Mouse (Mus musculus): Measurements from ENCODE around the gene Wbp4. TPM values are rescaled to one million over a fixed set of nuclear protein-coding genes. Genes with fewer than 3 reads are reported as not detected.
A peak's percentile ranks its signal among the peaks of the same experiment; 100 is the strongest.

The Wbp4 gene
- polyA plus RNA-seq, 1 experiment from 2014 or later: 29.2 TPM

- Histone ChIP-seq H3K9ac (ENCODE audit: low read length) (no peak overlapping the region), H3K27me3 (ENCODE audit: control insufficient read depth, insufficient read depth, low read length) (no peaks in the 10 kb centered on the region), H3K27ac (replicated peaks in 1 of 2; ENCODE audit: control insufficient read depth in 1 of 2, insufficient read depth in 1 of 2, low read depth in 2 of 2, low read length in 2 of 2) (no peak overlapping the region), H3K4me3 (ENCODE audit: control insufficient read depth in 1 of 2, insufficient read depth in 1 of 2, low read depth in 1 of 2, low read length in 2 of 2) (no peak overlapping the region), H3K9me3 (ENCODE audit: control insufficient read depth, low read length) (no peaks in the 10 kb centered on the region), H3K4me2 (ENCODE audit: low read length) (no peak overlapping the region), H3K36me3 (ENCODE audit: control insufficient read depth, insufficient read depth, low read length) (peaks cover 5% of the 10 kb centered on the region; the same call in 1 of the 2 replicates), H3K4me1 (ENCODE audit: control insufficient read depth in 2 of 2, insufficient read depth in 2 of 2, low read length in 2 of 2) (peaks cover 12 to 20% of the 10 kb centered on the region in 2 experiments)
- no peak for ATAC-seq (ENCODE audit: insufficient number of reproducible peaks, insufficient read depth, low FRiP score, low read depth)
- WGBS: 76% methylated on average over 12 of the region's 12 CpGs
Measured at GRCm38 (mm10) chr14:79489150-79489549, 7.8 kb upstream of the Wbp4 start.

DNA sequence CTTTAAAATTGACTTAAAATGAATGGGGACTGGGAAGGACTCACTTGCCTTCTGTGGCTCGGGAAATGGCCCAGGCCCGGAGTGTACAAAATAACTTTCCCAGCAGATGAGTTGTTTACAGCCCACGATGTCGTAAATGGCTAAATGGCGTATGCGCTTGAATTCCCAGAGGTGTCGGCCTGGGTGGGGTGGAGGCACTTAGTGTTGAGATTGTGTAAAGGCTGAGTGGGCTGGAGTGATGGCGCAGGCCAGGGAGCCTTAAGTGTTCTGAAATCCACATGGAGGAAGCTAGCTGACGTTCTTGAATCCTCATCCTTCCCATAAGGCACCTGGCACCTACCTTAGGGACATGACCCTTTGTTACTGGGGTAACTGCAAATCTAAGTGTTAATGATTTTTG is 7.2 kb upstream of the Wbp4 start:
- no peak overlapping the region for H3K9ac ChIP-seq (ENCODE audit: low read length)
- no peak overlapping the region for H3K4me2 ChIP-seq (ENCODE audit: low read length)
- WGBS: 84% methylated on average over 9 of the region's 9 CpGs
- H3K4me3 ChIP-seq (ENCODE audit: control insufficient read depth in 1 of 2, insufficient read depth in 1 of 2, low read depth in 1 of 2, low read length in 2 of 2): no peak overlapping the region
- no peak for ATAC-seq (ENCODE audit: insufficient number of reproducible peaks, insufficient read depth, low FRiP score, low read depth)
- no peak overlapping the region for H3K27ac ChIP-seq (replicated peaks in 1 of 2; ENCODE audit: control insufficient read depth in 1 of 2, insufficient read depth in 1 of 2, low read depth in 2 of 2, low read length in 2 of 2)
- peaks cover 5% of the 10 kb centered on the region; the same call in 1 of the 2 replicates for H3K36me3 ChIP-seq (ENCODE audit: control insufficient read depth, insufficient read depth, low read length)
- H3K27me3 ChIP-seq (ENCODE audit: control insufficient read depth, insufficient read depth, low read length): no peaks in the 10 kb centered on the region
- peaks cover 16 to 24% of the 10 kb centered on the region in 2 experiments for H3K4me1 ChIP-seq (ENCODE audit: control insufficient read depth in 2 of 2, insufficient read depth in 2 of 2, low read length in 2 of 2)
- no peaks in the 10 kb centered on the region for H3K9me3 ChIP-seq (ENCODE audit: control insufficient read depth, low read length)

- Histone ChIP-seq H3K4me3 (ENCODE audit: control insufficient read depth in 1 of 2, insufficient read depth in 1 of 2, low read depth in 1 of 2, low read length in 2 of 2) (peak overlapping the region; percentile 45 to 54), H3K4me1 (ENCODE audit: control insufficient read depth in 2 of 2, insufficient read depth in 2 of 2, low read length in 2 of 2) (peaks cover 21 to 32% of the 10 kb centered on the region in 2 experiments), H3K4me2 (ENCODE audit: low read length) (peak overlapping the region; percentile 87), H3K9ac (ENCODE audit: low read length) (peak overlapping the region; percentile 58), H3K36me3 (ENCODE audit: control insufficient read depth, insufficient read depth, low read length) (peaks cover 4% of the 10 kb centered on the region; the same call in 1 of the 2 replicates), H3K27ac (replicated peaks in 1 of 2; ENCODE audit: control insufficient read depth in 1 of 2, insufficient read depth in 1 of 2, low read depth in 2 of 2, low read length in 2 of 2) (peak overlapping the region; percentile 46 to 56), H3K27me3 (ENCODE audit: control insufficient read depth, insufficient read depth, low read length) (no peaks in the 10 kb centered on the region), H3K9me3 (ENCODE audit: control insufficient read depth, low read length) (no peaks in the 10 kb centered on the region)
- peak; percentile 15; the same call in 1 of the 2 replicates for ATAC-seq (ENCODE audit: insufficient number of reproducible peaks, insufficient read depth, low FRiP score, low read depth)
- WGBS: 2% methylated on average over 19 of the region's 19 CpGs
Measured at GRCm38 (mm10) chr14:79486993-79487731, 5.8 kb upstream of the Wbp4 start.

- ATAC-seq (ENCODE audit: insufficient number of reproducible peaks, insufficient read depth, low FRiP score, low read depth): no peak
Measured at GRCm38 (mm10) chr14:79486617-79486992, 5.3 kb upstream of the Wbp4 start.

DNA sequence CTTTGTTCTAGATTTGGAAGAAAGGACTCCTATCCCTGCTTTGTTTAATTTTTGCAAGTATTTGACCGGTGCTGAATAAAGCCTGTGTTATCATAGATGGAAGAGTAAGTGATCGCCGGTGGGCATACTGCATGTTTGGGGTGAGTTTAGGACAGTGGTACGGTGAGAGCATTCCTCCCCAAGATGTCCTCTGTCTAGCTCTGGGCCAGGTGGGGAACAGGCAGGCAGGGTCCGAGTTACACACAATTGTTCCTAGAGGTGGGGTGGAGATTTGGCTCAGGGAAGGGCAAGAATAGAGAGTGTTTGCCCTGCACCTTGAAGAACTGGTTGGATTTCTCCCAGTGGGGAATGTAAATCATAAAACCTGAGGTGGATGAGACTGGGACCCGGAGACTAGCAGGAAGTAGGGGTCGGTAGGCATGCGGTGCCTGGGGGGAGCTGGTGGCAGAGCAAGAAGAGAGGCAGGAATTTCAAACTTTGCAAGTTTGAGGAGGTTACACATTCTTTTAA is 2.3 kb upstream of the Wbp4 start:
- Histone ChIP-seq H3K9ac (ENCODE audit: low read length) (peak overlapping the region; percentile 98), H3K36me3 (ENCODE audit: control insufficient read depth, insufficient read depth, low read length) (peaks cover 6% of the 10 kb centered on the region), H3K4me2 (ENCODE audit: low read length) (peak overlapping the region; percentile 85), H3K4me3 (ENCODE audit: control insufficient read depth in 1 of 2, insufficient read depth in 1 of 2, low read depth in 1 of 2, low read length in 2 of 2) (no peak overlapping the region), H3K9me3 (ENCODE audit: control insufficient read depth, low read length) (no peaks in the 10 kb centered on the region), H3K27me3 (ENCODE audit: control insufficient read depth, insufficient read depth, low read length) (no peaks in the 10 kb centered on the region), H3K27ac (replicated peaks in 1 of 2; ENCODE audit: control insufficient read depth in 1 of 2, insufficient read depth in 1 of 2, low read depth in 2 of 2, low read length in 2 of 2) (no peak overlapping the region), H3K4me1 (ENCODE audit: control insufficient read depth in 2 of 2, insufficient read depth in 2 of 2, low read length in 2 of 2) (peaks cover 26 to 44% of the 10 kb centered on the region in 2 experiments)
- WGBS: 78% methylated on average over 8 of the region's 8 CpGs
- no peak for ATAC-seq (ENCODE audit: insufficient number of reproducible peaks, insufficient read depth, low FRiP score, low read depth)

More at GRCm38 (mm10) chr14:79486617-79486992, 5.3 kb upstream of the Wbp4 start:
- H3K4me2 ChIP-seq (ENCODE audit: low read length): peak overlapping the region; percentile 87
- H3K27me3 ChIP-seq (ENCODE audit: control insufficient read depth, insufficient read depth, low read length): no peaks in the 10 kb centered on the region
- WGBS: 5% methylated on average over 8 of the region's 8 CpGs
- H3K36me3 ChIP-seq (ENCODE audit: control insufficient read depth, insufficient read depth, low read length): no peaks in the 10 kb centered on the region
- H3K4me1 ChIP-seq (ENCODE audit: control insufficient read depth in 2 of 2, insufficient read depth in 2 of 2, low read length in 2 of 2): peaks cover 21 to 32% of the 10 kb centered on the region in 2 experiments
- H3K4me3 ChIP-seq (ENCODE audit: control insufficient read depth in 1 of 2, insufficient read depth in 1 of 2, low read depth in 1 of 2, low read length in 2 of 2): peak overlapping the region; percentile 45 to 54
- H3K9me3 ChIP-seq (ENCODE audit: control insufficient read depth, low read length): no peaks in the 10 kb centered on the region
- peak overlapping the region; percentile 34 to 56; a peak in 2 of 4 replicates for H3K27ac ChIP-seq (replicated peaks in 1 of 2; ENCODE audit: control insufficient read depth in 1 of 2, insufficient read depth in 1 of 2, low read depth in 2 of 2, low read length in 2 of 2)
- peak overlapping the region; percentile 58 for H3K9ac ChIP-seq (ENCODE audit: low read length)

DNA sequence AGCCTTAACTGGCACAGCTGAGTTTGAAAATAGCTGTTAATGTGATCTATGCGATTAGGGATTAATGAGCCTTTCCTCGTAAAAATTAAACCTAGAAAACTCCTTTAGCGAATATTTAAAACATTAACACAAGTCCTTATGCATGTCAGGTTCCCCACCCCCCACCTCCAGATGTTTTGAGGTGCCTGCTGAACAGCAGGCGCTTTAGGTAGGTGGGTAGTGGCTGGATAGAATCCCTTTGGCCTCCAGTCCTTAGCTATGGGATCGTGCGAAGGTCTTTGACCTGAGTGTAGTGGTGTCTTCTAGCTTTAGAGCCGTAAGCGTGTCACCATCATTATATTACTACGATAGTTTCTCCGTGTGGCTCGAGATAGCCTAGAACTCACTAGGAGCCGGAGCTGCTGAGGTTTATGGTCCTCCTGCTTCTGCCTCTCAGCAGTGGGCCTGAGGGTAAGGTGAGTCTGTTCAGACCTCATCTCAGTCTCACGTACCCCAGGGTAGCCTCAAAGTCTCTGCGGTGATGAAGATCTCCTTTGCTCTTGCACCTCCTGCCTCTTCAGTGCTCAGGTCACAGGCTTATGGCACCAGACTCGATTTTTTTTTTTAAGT is 1.5 kb upstream of the Wbp4 start:
- peaks cover 26 to 44% of the 10 kb centered on the region in 2 experiments for H3K4me1 ChIP-seq (ENCODE audit: control insufficient read depth in 2 of 2, insufficient read depth in 2 of 2, low read length in 2 of 2)
- ATAC-seq (ENCODE audit: insufficient number of reproducible peaks, insufficient read depth, low FRiP score, low read depth): no peak
- 30% methylated on average over 15 of the region's 15 CpGs for WGBS
- H3K4me3 ChIP-seq (ENCODE audit: control insufficient read depth in 1 of 2, insufficient read depth in 1 of 2, low read depth in 1 of 2, low read length in 2 of 2): peak overlapping the region; percentile 68 to 95
- H3K27me3 ChIP-seq (ENCODE audit: control insufficient read depth, insufficient read depth, low read length): no peaks in the 10 kb centered on the region
- peaks cover 11% of the 10 kb centered on the region for H3K36me3 ChIP-seq (ENCODE audit: control insufficient read depth, insufficient read depth, low read length)
- peak overlapping the region; percentile 85 for H3K4me2 ChIP-seq (ENCODE audit: low read length)
- peak overlapping the region; percentile 98 for H3K9ac ChIP-seq (ENCODE audit: low read length)
- peak overlapping the region; percentile 99 to 100; a peak in 3 of 4 replicates for H3K27ac ChIP-seq (replicated peaks in 1 of 2; ENCODE audit: control insufficient read depth in 1 of 2, insufficient read depth in 1 of 2, low read depth in 2 of 2, low read length in 2 of 2)
- no peaks in the 10 kb centered on the region for H3K9me3 ChIP-seq (ENCODE audit: control insufficient read depth, low read length)

- Histone ChIP-seq H3K4me1 (ENCODE audit: control insufficient read depth in 2 of 2, insufficient read depth in 2 of 2, low read length in 2 of 2) (peaks cover 23 to 39% of the 10 kb centered on the region in 2 experiments), H3K27ac (replicated peaks in 1 of 2; ENCODE audit: control insufficient read depth in 1 of 2, insufficient read depth in 1 of 2, low read depth in 2 of 2, low read length in 2 of 2) (peak overlapping the region; percentile 99 to 100), H3K4me2 (ENCODE audit: low read length) (peak overlapping the region; percentile 85), H3K4me3 (ENCODE audit: control insufficient read depth in 1 of 2, insufficient read depth in 1 of 2, low read depth in 1 of 2, low read length in 2 of 2) (peak overlapping the region; percentile 68 to 95), H3K9me3 (ENCODE audit: control insufficient read depth, low read length) (no peaks in the 10 kb centered on the region), H3K27me3 (ENCODE audit: control insufficient read depth, insufficient read depth, low read length) (no peaks in the 10 kb centered on the region), H3K36me3 (ENCODE audit: control insufficient read depth, insufficient read depth, low read length) (peaks cover 11% of the 10 kb centered on the region), H3K9ac (ENCODE audit: low read length) (peak overlapping the region; percentile 98)
- ATAC-seq (ENCODE audit: insufficient number of reproducible peaks, insufficient read depth, low FRiP score, low read depth): no peak
- WGBS: 0% methylated on average over 11 of the region's 11 CpGs
Measured at GRCm38 (mm10) chr14:79482251-79482661, 936 bp upstream of the Wbp4 start.

All from heart, embryonic 14.5 days (tissue).